Mouse (Mus musculus) heart, postnatal 0 days (tissue): ENCODE measurements around the gene Slc35b2.

Experiments
- CTCF ChIP-seq: IDR thresholded peaks from 2 replicates; pipeline ENCODE4 v1.5.1; 2016; ENCODE audit warnings: antibody characterized with exemption, control low read depth, low read depth
- EP300 ChIP-seq: IDR thresholded peaks from 2 replicates; pipeline ENCODE4 v1.6.1; 2016; ENCODE audit warnings: antibody characterized with exemption, low read depth

- TF ChIP-seq CTCF (no peak), EP300 (no peak)
These were observed 33.3 kb upstream of the Slc35b2 start for GRCm38 (mm10) chr17:45530346-45530782.
